Mouse (Mus musculus) heart, embryonic 10.5 days (tissue): ENCODE measurements around the gene Gls. TPM values are rescaled to one million over a fixed set of nuclear protein-coding genes. Genes with fewer than 3 reads are reported as not detected.

Experiments
- DNase-seq: peaks from one replicate; pipeline ENCODE4 v3.0.0-alpha.2; 2017; ENCODE audit warnings: low spot score
- H3K27ac ChIP-seq: fragments of 300-500 bp; sonication (generic); 2 replicates; pipeline ENCODE4 v1.5.1; 2016; ENCODE audit warnings: mild to moderate bottlenecking
- H3K27me3 ChIP-seq: fragments of 300-500 bp; sonication (generic); 2 replicates; pipeline ENCODE4 v1.6.1; 2016; ENCODE audit warnings: mild to moderate bottlenecking; ENCODE audit not compliant: poor library complexity, insufficient read depth, severe bottlenecking
- H3K36me3 ChIP-seq: fragments of 300-500 bp; sonication (generic); 2 replicates; pipeline ENCODE4 v1.6.1; 2016; ENCODE audit warnings: mild to moderate bottlenecking, moderate library complexity
- H3K4me1 ChIP-seq: fragments of 300-500 bp; sonication (generic); 2 replicates; pipeline ENCODE4 v1.6.1; 2016; ENCODE audit warnings: mild to moderate bottlenecking
- H3K4me3 ChIP-seq: fragments of 300-500 bp; sonication (generic); 2 replicates; pipeline ENCODE4 v1.5.1; 2016; ENCODE audit warnings: mild to moderate bottlenecking, moderate library complexity
- H3K9me3 ChIP-seq: fragments of 300-500 bp; sonication (generic); 2 replicates; pipeline ENCODE4 v1.6.1; 2016; ENCODE audit warnings: mild to moderate bottlenecking, moderate library complexity
- WGBS: fragments of 180-500 bp; shearing (Covaris S2); methylation state at CpG from one replicate; pipeline ENCODE4 v1.1.7; 2016; 5-methylcytosine and 5-hydroxymethylcytosine counted together
- polyA plus RNA-seq: library from polyadenylated mRNA; unstranded; fragments of >200 nt; fragmentation: Nextera tagmentation; extraction: Ambion mirVana; gene quantifications from 2 replicates; pipeline ENCODE4 v1.2.1, GENCODE M21; 2016

The Gls gene
- polyA plus RNA-seq, 1 experiment from 2014 or later, result 25.1 TPM

- DNase-seq, result no peak
- Histone ChIP-seq H3K9me3 (no peaks in the 10 kb centered on the region), H3K36me3 (no peaks in the 10 kb centered on the region), H3K27me3 (no peaks in the 10 kb centered on the region), H3K4me1 (peaks cover 19% of the 10 kb centered on the region), H3K4me3 (no peak overlapping the region; the same call in 1 of the 2 replicates), H3K27ac (no peak overlapping the region)
- 60% methylated on average over 1 of the region's 1 CpGs for WGBS
Measured at GRCm38 (mm10) chr1:52230404-52230803, 2.6 kb downstream of the Gls start.

- WGBS, result 89% methylated on average over 6 of the region's 6 CpGs
- Histone ChIP-seq H3K27ac (no peak overlapping the region), H3K9me3 (no peaks in the 10 kb centered on the region), H3K4me1 (peaks cover 16% of the 10 kb centered on the region; the same call in 1 of the 2 replicates), H3K36me3 (no peaks in the 10 kb centered on the region), H3K27me3 (no peaks in the 10 kb centered on the region), H3K4me3 (no peak overlapping the region)
- DNase-seq, result no peak
Measured at GRCm38 (mm10) chr1:52228178-52228577, 4.9 kb downstream of the Gls start.

GRCm38 (mm10) chr1:52226416-52226815 lies 6.6 kb downstream of the Gls start:
- Histone ChIP-seq H3K4me1 (peaks cover 16% of the 10 kb centered on the region; the same call in 1 of the 2 replicates), H3K9me3 (no peaks in the 10 kb centered on the region), H3K36me3 (no peaks in the 10 kb centered on the region), H3K27ac (no peak overlapping the region), H3K27me3 (no peaks in the 10 kb centered on the region), H3K4me3 (no peak overlapping the region)
- no peak for DNase-seq

GRCm38 (mm10) chr1:52216766-52217165 lies 16.3 kb downstream of the Gls start:
- no peak overlapping the region for H3K4me3 ChIP-seq
- H3K9me3 ChIP-seq, result no peaks in the 10 kb centered on the region
- peaks cover 19% of the 10 kb centered on the region; the same call in 1 of the 2 replicates for H3K36me3 ChIP-seq
- no peak for DNase-seq
- H3K4me1 ChIP-seq, result no peaks in the 10 kb centered on the region
- H3K27me3 ChIP-seq, result no peaks in the 10 kb centered on the region
- H3K27ac ChIP-seq, result no peak overlapping the region

GRCm38 (mm10) chr1:52182992-52183391 lies 50.0 kb downstream of the Gls start:
- no peaks in the 10 kb centered on the region for H3K27me3 ChIP-seq
- WGBS, result 88% methylated on average over 2 of the region's 2 CpGs
- H3K4me1 ChIP-seq, result no peaks in the 10 kb centered on the region
- H3K36me3 ChIP-seq, result peaks cover 6% of the 10 kb centered on the region; the same call in 1 of the 2 replicates
- no peak for DNase-seq
- no peak overlapping the region for H3K27ac ChIP-seq
- no peak overlapping the region for H3K4me3 ChIP-seq
- H3K9me3 ChIP-seq, result no peaks in the 10 kb centered on the region

GRCm38 (mm10) chr1:52181994-52182393 lies 51.0 kb downstream of the Gls start:
- no peak overlapping the region for H3K27ac ChIP-seq
- H3K4me1 ChIP-seq, result no peaks in the 10 kb centered on the region
- no peak overlapping the region for H3K4me3 ChIP-seq
- no peaks in the 10 kb centered on the region for H3K9me3 ChIP-seq
- no peaks in the 10 kb centered on the region for H3K36me3 ChIP-seq
- no peak for DNase-seq
- H3K27me3 ChIP-seq, result no peaks in the 10 kb centered on the region

- H3K4me1 ChIP-seq, result no peaks in the 10 kb centered on the region
- 90% methylated on average over 9 of the region's 9 CpGs for WGBS
- no peak overlapping the region for H3K4me3 ChIP-seq
- no peaks in the 10 kb centered on the region for H3K36me3 ChIP-seq
- no peaks in the 10 kb centered on the region for H3K9me3 ChIP-seq
- H3K27ac ChIP-seq, result no peak overlapping the region
- H3K27me3 ChIP-seq, result no peaks in the 10 kb centered on the region
- DNase-seq, result no peak
Measured at GRCm38 (mm10) chr1:52179939-52180568, 53.0 kb downstream of the Gls start.

GRCm38 (mm10) chr1:52176999-52177398 lies 56.0 kb downstream of the Gls start:
- WGBS, result 75% methylated on average over 2 of the region's 2 CpGs
- DNase-seq, result no peak
- no peaks in the 10 kb centered on the region for H3K4me1 ChIP-seq
- H3K27ac ChIP-seq, result no peak overlapping the region
- no peak overlapping the region for H3K4me3 ChIP-seq
- H3K27me3 ChIP-seq, result no peaks in the 10 kb centered on the region
- no peaks in the 10 kb centered on the region for H3K36me3 ChIP-seq
- H3K9me3 ChIP-seq, result no peaks in the 10 kb centered on the region

- Histone ChIP-seq H3K27me3 (no peaks in the 10 kb centered on the region), H3K36me3 (no peaks in the 10 kb centered on the region), H3K27ac (no peak overlapping the region), H3K4me1 (peaks cover 7% of the 10 kb centered on the region; the same call in 1 of the 2 replicates), H3K9me3 (no peaks in the 10 kb centered on the region), H3K4me3 (no peak overlapping the region)
- WGBS, result 81% methylated on average over 3 of the region's 3 CpGs
- DNase-seq, result no peak
Measured at GRCm38 (mm10) chr1:52175983-52176382, 57.0 kb downstream of the Gls start.

GRCm38 (mm10) chr1:52175321-52175720 lies 57.7 kb downstream of the Gls start:
- 72% methylated on average over 5 of the region's 5 CpGs for WGBS
- no peaks in the 10 kb centered on the region for H3K36me3 ChIP-seq

GRCm38 (mm10) chr1:52171271-52171670 lies 61.8 kb downstream of the Gls start:
- Histone ChIP-seq H3K36me3 (0 out of 2 replicates have a peak, but pooled peaks cover under 1% of the 10 kb centered on the region), H3K27me3 (no peaks in the 10 kb centered on the region), H3K4me1 (peaks cover 18% of the 10 kb centered on the region), H3K9me3 (no peaks in the 10 kb centered on the region), H3K27ac (no peak overlapping the region), H3K4me3 (no peak overlapping the region)
- no peak for DNase-seq
- 44% methylated on average over 8 of the region's 8 CpGs for WGBS

More at GRCm38 (mm10) chr1:52175321-52175720, 57.7 kb downstream of the Gls start:
- no peak overlapping the region for H3K27ac ChIP-seq
- H3K4me3 ChIP-seq, result no peak overlapping the region
- H3K4me1 ChIP-seq, result peaks cover 13% of the 10 kb centered on the region; the same call in 1 of the 2 replicates
- no peaks in the 10 kb centered on the region for H3K27me3 ChIP-seq
- DNase-seq, result no peak
- H3K9me3 ChIP-seq, result no peaks in the 10 kb centered on the region

GRCm38 (mm10) chr1:52170747-52171146 lies 62.3 kb downstream of the Gls start:
- H3K4me1 ChIP-seq, result peaks cover 18% of the 10 kb centered on the region
- 72% methylated on average over 7 of the region's 7 CpGs for WGBS
- DNase-seq, result no peak
- no peak overlapping the region for H3K4me3 ChIP-seq
- peaks cover 4% of the 10 kb centered on the region; the same call in 1 of the 2 replicates for H3K36me3 ChIP-seq
- no peaks in the 10 kb centered on the region for H3K27me3 ChIP-seq
- no peaks in the 10 kb centered on the region for H3K9me3 ChIP-seq
- no peak overlapping the region for H3K27ac ChIP-seq

- 8% methylated on average over 3 of the region's 3 CpGs for WGBS
- H3K9me3 ChIP-seq, result no peaks in the 10 kb centered on the region
- no peak for DNase-seq
- no peak overlapping the region for H3K4me3 ChIP-seq
- no peaks in the 10 kb centered on the region for H3K27me3 ChIP-seq
- H3K4me1 ChIP-seq, result peaks cover 18% of the 10 kb centered on the region
- H3K36me3 ChIP-seq, result peaks cover 4% of the 10 kb centered on the region; the same call in 1 of the 2 replicates
- no peak overlapping the region for H3K27ac ChIP-seq
Measured at GRCm38 (mm10) chr1:52170057-52170456, 63.0 kb downstream of the Gls start.
